Mouse (Mus musculus) MEL (cell line): ENCODE results near the gene H3f3a. TPM values are rescaled to one million over a fixed set of nuclear protein-coding genes. Genes with fewer than 3 reads are reported as not detected.

ENCODE experiments used
- DNase-seq: peaks from one replicate; pipeline ENCODE4 v3.0.0; 2011; ENCODE audit warnings: low read depth, low spot score
- H3K27ac ChIP-seq: 2 replicates; pipeline ENCODE4 v1.5.1; 2012; ENCODE audit warnings: low read depth, mild to moderate bottlenecking, control low read depth, low read length, moderate library complexity; ENCODE audit not compliant: control insufficient read depth
- H3K27me3 ChIP-seq, 2 experiments: fragments of 150-350 bp in 1 of 2; sonication (generic) in 1 of 2; 2 replicates each; pipeline ENCODE4 v1.6.1; 2012; ENCODE audit warnings: low read length in 2 of 2, mild to moderate bottlenecking in 2 of 2, improper control_type of control experiment in 1 of 2, moderate library complexity in 1 of 2; ENCODE audit not compliant: insufficient read depth in 2 of 2, control insufficient read depth in 1 of 2
- H3K36me3 ChIP-seq, 2 experiments: 2 replicates each; pipeline ENCODE4 v1.6.1; 2012 to 2014; ENCODE audit warnings: low read length in 2 of 2, improper control_type of control experiment in 1 of 2, inconsistent platforms in 1 of 2, mild to moderate bottlenecking in 1 of 2; ENCODE audit not compliant: insufficient read depth in 2 of 2, control insufficient read depth in 1 of 2
- H3K4me1 ChIP-seq, 2 experiments: fragments of 150-350 bp in 1 of 2; sonication (generic) in 1 of 2; 2 replicates each; pipeline ENCODE4 v1.6.1; 2012; ENCODE audit warnings: low read length in 2 of 2, improper control_type of control experiment in 1 of 2, mild to moderate bottlenecking in 1 of 2; ENCODE audit not compliant: insufficient read depth in 2 of 2, control insufficient read depth in 1 of 2
- H3K4me3 ChIP-seq, 2 experiments: fragments of 150-350 bp in 1 of 2; sonication (generic) in 1 of 2; 2 replicates each; pipeline ENCODE4 v1.5.1; 2012; ENCODE audit warnings: low read depth in 2 of 2, low read length in 2 of 2, mild to moderate bottlenecking in 2 of 2, moderate library complexity in 2 of 2, control low read depth in 1 of 2, improper control_type of control experiment in 1 of 2; ENCODE audit not compliant: control insufficient read depth in 1 of 2, insufficient read depth in 1 of 2
- H3K79me2 ChIP-seq: 2 replicates; pipeline ENCODE4 v1.6.1; 2012; ENCODE audit warnings: mild to moderate bottlenecking, low read length, moderate library complexity; ENCODE audit not compliant: control insufficient read depth, poor library complexity, insufficient read depth
- H3K9ac ChIP-seq: 2 replicates; pipeline ENCODE4 v1.6.1; 2012; ENCODE audit warnings: low read depth, mild to moderate bottlenecking, control low read depth, low read length, moderate library complexity; ENCODE audit not compliant: control insufficient read depth, poor library complexity, severe bottlenecking
- H3K9me3 ChIP-seq: fragments of 150-350 bp; sonication (generic); replicated peaks from 2 replicates; pipeline ENCODE4 v1.6.1; 2012; ENCODE audit warnings: mild to moderate bottlenecking, low read length, improper control_type of control experiment, moderate library complexity; ENCODE audit not compliant: insufficient read depth
- BHLHE40 ChIP-seq: IDR thresholded peaks from 2 replicates; pipeline ENCODE4 v1.6.1; 2012; ENCODE audit warnings: low read depth, mild to moderate bottlenecking, inconsistent platforms, low read length, improper control_type of control experiment, borderline replicate concordance
- CHD1 ChIP-seq: IDR thresholded peaks from 2 replicates; pipeline ENCODE4 v1.6.1; 2012; ENCODE audit warnings: low read depth, mild to moderate bottlenecking, inconsistent platforms, low read length, improper control_type of control experiment
- CHD2 ChIP-seq: IDR thresholded peaks from 2 replicates; pipeline ENCODE4 v1.6.1; 2011; ENCODE audit warnings: low read length, improper control_type of control experiment
- CTCF ChIP-seq, 3 experiments: IDR thresholded peaks in 2 of 3; conservative IDR thresholded peaks in 1 of 3; 2 replicates each; pipeline ENCODE4 v1.5.1; 2011 to 2012; ENCODE audit warnings: low read length in 3 of 3, low read depth in 2 of 3, mild to moderate bottlenecking in 2 of 3, improper control_type of control experiment in 1 of 3, inconsistent platforms in 1 of 3, mixed read lengths in 1 of 3, moderate library complexity in 1 of 3; ENCODE audit not compliant: control insufficient read depth in 1 of 3, insufficient read depth in 1 of 3, poor library complexity in 1 of 3, severe bottlenecking in 1 of 3
- E2F4 ChIP-seq: IDR thresholded peaks from 2 replicates; pipeline ENCODE4 v1.6.1; 2011; ENCODE audit warnings: low read depth, low read length, improper control_type of control experiment, borderline replicate concordance
- EP300 ChIP-seq, 2 experiments: IDR thresholded peaks; 2 replicates each; pipeline ENCODE4 v1.6.1; 2011; ENCODE audit warnings: improper control_type of control experiment in 2 of 2, low read length in 2 of 2, low read depth in 1 of 2, mild to moderate bottlenecking in 1 of 2
- GABPA ChIP-seq: IDR thresholded peaks from 2 replicates; pipeline ENCODE4 v1.6.1; 2012; ENCODE audit warnings: low read depth, mild to moderate bottlenecking, inconsistent platforms, low read length, improper control_type of control experiment, moderate library complexity
- GATA1 ChIP-seq: IDR thresholded peaks from 2 replicates; pipeline ENCODE4 v1.6.1; 2011; ENCODE audit warnings: low read depth, low read length, improper control_type of control experiment
- JUND ChIP-seq: IDR thresholded peaks from 2 replicates; pipeline ENCODE4 v1.6.1; 2011; ENCODE audit warnings: low read depth, mild to moderate bottlenecking, improper control_type of control experiment, low read length
- KAT2A ChIP-seq: conservative IDR thresholded peaks from 2 replicates; pipeline ENCODE4 v1.6.1; 2012; ENCODE audit warnings: low read depth, low read length, improper control_type of control experiment, inconsistent platforms
- MAFK ChIP-seq: IDR thresholded peaks from 2 replicates; pipeline ENCODE4 v1.6.1; 2011; ENCODE audit warnings: low read depth, mild to moderate bottlenecking, low read length, improper control_type of control experiment, borderline replicate concordance
- MAX ChIP-seq: IDR thresholded peaks from 2 replicates; pipeline ENCODE4 v1.6.1; 2011; ENCODE audit warnings: low read length, improper control_type of control experiment
- MAZ ChIP-seq: IDR thresholded peaks from 2 replicates; pipeline ENCODE4 v1.6.1; 2012; ENCODE audit warnings: low read depth, mild to moderate bottlenecking, inconsistent platforms, low read length, improper control_type of control experiment
- MEF2A ChIP-seq: IDR thresholded peaks from 2 replicates; pipeline ENCODE4 v1.6.1; 2014; ENCODE audit warnings: low read depth, mild to moderate bottlenecking, inconsistent platforms, low read length, improper control_type of control experiment; ENCODE audit not compliant: poor library complexity, insufficient replicate concordance, severe bottlenecking; ENCODE audit errors: extremely low read depth
- MXI1 ChIP-seq: IDR thresholded peaks from 2 replicates; pipeline ENCODE4 v1.6.1; 2011; ENCODE audit warnings: mild to moderate bottlenecking, low read depth, low read length, improper control_type of control experiment
- MYB ChIP-seq: IDR thresholded peaks from 2 replicates; pipeline ENCODE4 v1.6.1; 2011; ENCODE audit warnings: mild to moderate bottlenecking, low read depth, low read length, improper control_type of control experiment
- NELFE ChIP-seq: IDR thresholded peaks from 2 replicates; pipeline ENCODE4 v1.6.1; 2011; ENCODE audit warnings: low read depth, low read length, improper control_type of control experiment
- NRF1 ChIP-seq: IDR thresholded peaks from 2 replicates; pipeline ENCODE4 v1.6.1; 2014; ENCODE audit warnings: low read depth, mild to moderate bottlenecking, inconsistent platforms, low read length, improper control_type of control experiment, moderate library complexity; ENCODE audit not compliant: poor library complexity, insufficient read depth, severe bottlenecking
- POLR2A ChIP-seq, 2 experiments: IDR thresholded peaks; 2 replicates each; pipeline ENCODE4 v1.6.1; 2011 to 2012; ENCODE audit warnings: low read length in 2 of 2, mild to moderate bottlenecking in 2 of 2, control low read depth in 1 of 2, improper control_type of control experiment in 1 of 2, low read depth in 1 of 2, moderate library complexity in 1 of 2; ENCODE audit not compliant: control insufficient read depth in 1 of 2, insufficient read depth in 1 of 2, poor library complexity in 1 of 2
- POLR2AphosphoS2 ChIP-seq: IDR thresholded peaks from 2 replicates; pipeline ENCODE4 v1.6.1; 2011; ENCODE audit warnings: low read length, improper control_type of control experiment
- POLR2AphosphoS5 ChIP-seq: IDR thresholded peaks from 2 replicates; pipeline ENCODE4 v1.6.1; 2012; ENCODE audit warnings: low read depth, borderline replicate concordance, mild to moderate bottlenecking, inconsistent platforms, low read length, moderate library complexity, mixed read lengths
- RAD21 ChIP-seq: IDR thresholded peaks from 2 replicates; pipeline ENCODE4 v1.6.1; 2011; ENCODE audit warnings: mild to moderate bottlenecking, low read depth, low read length, improper control_type of control experiment
- RCOR1 ChIP-seq: IDR thresholded peaks from 2 replicates; pipeline ENCODE4 v1.6.1; 2012; ENCODE audit warnings: low read depth, mild to moderate bottlenecking, inconsistent platforms, low read length, improper control_type of control experiment
- SIN3A ChIP-seq: IDR thresholded peaks from 2 replicates; pipeline ENCODE4 v1.6.1; 2012; ENCODE audit warnings: low read length, improper control_type of control experiment, inconsistent platforms
- TAL1 ChIP-seq: IDR thresholded peaks from 2 replicates; pipeline ENCODE4 v1.6.1; 2012; ENCODE audit warnings: mild to moderate bottlenecking, inconsistent platforms, low read length, moderate library complexity, mixed read lengths
- UBTF ChIP-seq: IDR thresholded peaks from 2 replicates; pipeline ENCODE4 v1.6.1; 2012; ENCODE audit warnings: low read depth, mild to moderate bottlenecking, inconsistent platforms, low read length, improper control_type of control experiment, moderate library complexity, borderline replicate concordance; ENCODE audit not compliant: insufficient read depth
- USF1 ChIP-seq: IDR thresholded peaks from 2 replicates; pipeline ENCODE4 v1.6.1; 2014; ENCODE audit warnings: low read depth, mild to moderate bottlenecking, inconsistent platforms, low read length, improper control_type of control experiment, moderate library complexity
- ZC3H11A ChIP-seq: IDR thresholded peaks from 2 replicates; pipeline ENCODE4 v1.6.1; 2012; ENCODE audit warnings: low read depth, mild to moderate bottlenecking, inconsistent platforms, low read length, improper control_type of control experiment
- ZKSCAN1 ChIP-seq: IDR thresholded peaks from 2 replicates; pipeline ENCODE4 v1.6.1; 2012; ENCODE audit warnings: low read depth, mild to moderate bottlenecking, inconsistent platforms, low read length, improper control_type of control experiment, moderate library complexity
- ZMIZ1 ChIP-seq: IDR thresholded peaks from 2 replicates; pipeline ENCODE4 v1.6.1; 2012; ENCODE audit warnings: low read depth, mild to moderate bottlenecking, inconsistent platforms, low read length, improper control_type of control experiment, moderate library complexity
- polyA plus RNA-seq, 2 experiments: library from polyadenylated mRNA; stranded (reverse) in 1 of 2; unstranded in 1 of 2; fragments of >175 nt in 1 of 2; fragments of >200 nt in 1 of 2; gene quantifications; 2 replicates each; pipeline versions ENCODE4 v1.2.1 to v1.2.4; 2012; ENCODE audit warnings: low replicate concordance in 2 of 2, low read depth in 1 of 2; ENCODE audit not compliant: insufficient read length in 2 of 2, insufficient read depth in 1 of 2, missing spikeins in 1 of 2
- total RNA-seq: library from RNA; depleted of rRNA; stranded (reverse); fragments of 300-350 nt; gene quantifications from 2 replicates; pipeline ENCODE4 v1.2.3, GENCODE M21; 2012

H3f3a gene
- total and polyA plus RNA-seq, 3 experiments = 265 to 903 (median 574) TPM

GRCm38 (mm10) chr1:180830175-180830574 lies 16.4 kb upstream of the H3f3a start:
- H3K9ac ChIP-seq = peak overlapping the region; percentile 42
- TF ChIP-seq BHLHE40 (peak; percentile 16; the same call in 1 of the 2 replicates), MXI1 (0 out of 2 replicates have a peak, but pooled peaks have one; percentile 2), CTCF (IDR thresholded peaks at IDR 0.05 in 2 of 3, conservative IDR thresholded peaks at IDR 0.05 in 1 of 3; ENCODE audit: control insufficient read depth in 1 of 3, insufficient read depth in 1 of 3, low read depth in 2 of 3, low read length in 3 of 3, poor library complexity in 1 of 3, severe bottlenecking in 1 of 3) (no peak), POLR2A (IDR thresholded peaks at IDR 0.05; ENCODE audit: control insufficient read depth in 1 of 2, insufficient read depth in 1 of 2, low read depth in 1 of 2, low read length in 2 of 2, poor library complexity in 1 of 2) (peak in 1 of 2 experiments; percentile 16; a peak in 1 of 4 replicates)
- peak; percentile 76 for DNase-seq

GRCm38 (mm10) chr1:180829775-180830174 lies 16.0 kb upstream of the H3f3a start:
- peaks cover 0 to 5% of the 10 kb centered on the region in 2 experiments; a peak in 3 of 4 replicates for H3K27me3 ChIP-seq
- peak overlapping the region; percentile 33 for H3K27ac ChIP-seq
- peak overlapping the region; percentile 38 to 52 for H3K4me3 ChIP-seq
- peaks cover 0 to 6% of the 10 kb centered on the region in 2 experiments; a peak in 2 of 4 replicates for H3K36me3 ChIP-seq
- peaks cover 0 to 24% of the 10 kb centered on the region in 2 experiments; a peak in 3 of 4 replicates for H3K4me1 ChIP-seq
- peak; percentile 90 for DNase-seq
- no peaks in the 10 kb centered on the region for H3K79me2 ChIP-seq
- H3K9ac ChIP-seq = peak overlapping the region; percentile 56
- H3K9me3 ChIP-seq = no peaks in the 10 kb centered on the region
- TF ChIP-seq ZMIZ1 (no peak), MAX (no peak), POLR2AphosphoS5 (peak; percentile 60; the same call in 1 of the 2 replicates), JUND (no peak), MAFK (no peak), GABPA (no peak), USF1 (no peak), E2F4 (no peak), MXI1 (0 out of 2 replicates have a peak, but pooled peaks have one; percentile 57), MAZ (no peak), RAD21 (no peak), EP300 (IDR thresholded peaks at IDR 0.05; ENCODE audit: low read depth in 1 of 2, low read length in 2 of 2) (no peak), NELFE (peak; percentile 74), BHLHE40 (no peak), CTCF (IDR thresholded peaks at IDR 0.05 in 2 of 3, conservative IDR thresholded peaks at IDR 0.05 in 1 of 3; ENCODE audit: control insufficient read depth in 1 of 3, insufficient read depth in 1 of 3, low read depth in 2 of 3, low read length in 3 of 3, poor library complexity in 1 of 3, severe bottlenecking in 1 of 3) (no peak), RCOR1 (no peak), CHD1 (no peak), CHD2 (no peak), ZC3H11A (no peak), SIN3A (peak; percentile 38; the same call in 1 of the 2 replicates), KAT2A (no peak), TAL1 (no peak), ZKSCAN1 (no peak), POLR2AphosphoS2 (no peak; the same call in 1 of the 2 replicates), MYB (no peak), UBTF (no peak), MEF2A (no peak), GATA1 (no peak), NRF1 (no peak)

More at GRCm38 (mm10) chr1:180830175-180830574, 16.4 kb upstream of the H3f3a start:
- H3K27me3 ChIP-seq = peaks cover 0 to 5% of the 10 kb centered on the region in 2 experiments; a peak in 3 of 4 replicates
- H3K9me3 ChIP-seq = no peaks in the 10 kb centered on the region
- no peaks in the 10 kb centered on the region for H3K79me2 ChIP-seq
- peaks cover 0 to 28% of the 10 kb centered on the region in 2 experiments; a peak in 3 of 4 replicates for H3K4me1 ChIP-seq
- H3K4me3 ChIP-seq = peak overlapping the region; percentile 38 to 52
- peaks cover 0 to 7% of the 10 kb centered on the region in 2 experiments; a peak in 2 of 4 replicates for H3K36me3 ChIP-seq
- peak overlapping the region; percentile 33 for H3K27ac ChIP-seq
